Mouse (Mus musculus) brain, adult 2 months (tissue): ENCODE measurements at regions not wholly inside any gene's neighbourhood (a gene's known extent, or its start where the extent isn't known, plus 50 kb on each side); places are given as distances from the start of the nearest gene placed in this dataset.

ENCODE experiments used
- DNase-seq: peaks from one replicate; pipeline ENCODE4 v3.0.0; 2011; ENCODE audit warnings: low read depth, low spot score

- no peak for DNase-seq
Measured at GRCm38 (mm10) chr12:17481687-17482086, 62.9 kb upstream of the Odc1 start.

GRCm38 (mm10) chr12:17482196-17482595 is 62.4 kb upstream of the Odc1 start:
- no peak for DNase-seq

- DNase-seq, result no peak
Measured at GRCm38 (mm10) chr12:17484448-17484847, 60.1 kb upstream of the Odc1 start.

GRCm38 (mm10) chr12:17486062-17486770 is 58.4 kb upstream of the Odc1 start:
- peak; percentile 17 for DNase-seq

- DNase-seq, result no peak
Measured at GRCm38 (mm10) chr12:17487336-17487735, 57.3 kb upstream of the Odc1 start.

GRCm38 (mm10) chr12:17488203-17488602 is 56.4 kb upstream of the Odc1 start:
- DNase-seq, result no peak

GRCm38 (mm10) chr12:17489971-17490370 is 54.6 kb upstream of the Odc1 start:
- DNase-seq, result no peak

DNA sequence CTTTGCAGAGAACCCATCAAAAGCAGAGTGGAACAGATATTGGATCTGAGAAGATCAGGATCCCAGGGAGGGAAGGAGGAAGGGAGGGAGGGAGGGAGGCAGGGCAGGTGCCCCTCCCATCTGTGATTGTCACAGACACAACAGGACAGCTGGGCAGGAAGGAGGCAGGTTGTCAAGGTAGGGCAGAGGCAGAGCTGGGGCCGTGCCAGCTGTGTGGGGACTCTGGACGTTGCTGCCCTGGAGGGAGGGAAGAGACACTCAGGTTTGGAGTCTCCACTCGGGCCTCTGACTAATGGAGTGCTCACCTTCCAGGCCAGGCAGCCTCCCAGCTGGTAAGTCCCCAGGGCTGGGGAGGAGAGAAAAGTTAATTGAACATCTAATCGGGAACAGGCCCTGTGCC is 52.0 kb upstream of the Odc1 start:
- no peak for DNase-seq

DNA sequence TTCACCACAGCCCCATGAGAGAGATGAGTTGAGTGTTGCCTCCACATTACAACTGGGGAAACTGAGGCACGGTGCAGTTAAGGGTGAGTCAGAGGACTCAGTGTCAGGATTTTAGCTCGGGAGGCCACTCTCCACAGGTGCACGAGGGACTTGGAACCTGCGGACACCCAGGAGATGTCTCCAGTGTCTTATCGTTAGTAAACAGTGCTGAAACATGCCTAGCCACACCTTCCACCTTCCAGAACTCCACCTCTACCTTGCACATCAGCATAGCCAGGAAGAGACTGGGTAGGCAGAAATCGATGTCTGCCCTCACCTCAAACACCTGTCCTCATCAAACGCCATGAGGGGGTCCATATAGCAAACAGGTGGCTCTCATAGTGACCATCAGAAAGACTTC is 51.5 kb upstream of the Odc1 start:
- DNase-seq, result no peak

- no peak for DNase-seq
Measured at GRCm38 (mm10) chr12:17493810-17494209, 50.8 kb upstream of the Odc1 start.
